Comparison of ENCODE assay signal across 8 mouse cellular contexts in genomic region chr15:100871107-100872011, GRCm38 (mm10). TPM values are rescaled to one million over a fixed set of nuclear protein-coding genes. Genes with fewer than 3 reads are reported as not detected.
DNase-seq lines count a peak whose midpoint lies in the region; ATAC-seq and TF ChIP-seq lines count a peak whose summit lies in the region.

No protein-coding gene starts in this region.

- H3K9ac ChIP-seq in lung, embryonic 16.5 days (ENCODE audit: low read length): peak overlapping the region; percentile 61
- peak overlapping the region; percentile 86 for H3K9ac ChIP-seq in forebrain, postnatal 0 days

- 1% methylated on average over 47 of the region's 53 CpGs for WGBS in lung, embryonic 16.5 days
- 1% methylated on average over 49 of the region's 53 CpGs for WGBS in forebrain, postnatal 0 days

- peak; percentile 3 for DNase-seq in adrenal gland, postnatal 10 days
- DNase-seq in adrenal gland, adult (ENCODE audit: inconsistent age in 2 of 2, low spot score in 1 of 2): no peak
- no peak for DNase-seq in lung, postnatal 14 days
- peak; percentile 54 for DNase-seq in forebrain, postnatal 0 days
- DNase-seq in mesoderm, embryonic 11.5 days (ENCODE audit: low read depth, low spot score): peak; percentile 15
- DNase-seq in adrenal gland, adult 8-10 months: no peak

- TF ChIP-seq CTCF in forebrain, postnatal 0 days (IDR thresholded peaks at IDR 0.05; ENCODE audit: low read depth): no peak

- H3K4me1 ChIP-seq in lung, embryonic 16.5 days (replicated peaks; ENCODE audit: control insufficient read depth, insufficient read depth, low read length): peaks cover 7% of the 10 kb centered on the region
- H3K4me1 ChIP-seq in forebrain, postnatal 0 days (ENCODE audit: insufficient read depth): peaks cover 7% of the 10 kb centered on the region; the same call in 1 of the 2 replicates

- H3K27ac ChIP-seq in lung, embryonic 16.5 days (ENCODE audit: low read length): no peak overlapping the region
- H3K27ac ChIP-seq in forebrain, postnatal 0 days (ENCODE audit: low read depth, low read length): peak overlapping the region; percentile 91

- peak overlapping the region; percentile 93 for H3K4me2 ChIP-seq in lung, embryonic 16.5 days (ENCODE audit: low read depth, low read length)
- peak overlapping the region; percentile 71 for H3K4me2 ChIP-seq in forebrain, postnatal 0 days (ENCODE audit: low read depth)

- peak overlapping the region; percentile 67 for H3K4me3 ChIP-seq in lung, embryonic 16.5 days (ENCODE audit: low read length)
- peak overlapping the region; percentile 93 for H3K4me3 ChIP-seq in forebrain, postnatal 0 days (ENCODE audit: low read depth, low read length)

- ATAC-seq in lung, embryonic 16.5 days (ENCODE audit: low read depth): 0 out of 2 replicates have a peak, but pooled peaks have one; percentile 26
- peak; percentile 61 for ATAC-seq in forebrain, postnatal 0 days
- no peak for ATAC-seq in erythroid progenitor cell, adult 5-6 weeks (replicated peaks; ENCODE audit: low FRiP score, poor library complexity, severe bottlenecking)

- peaks cover 46% of the 10 kb centered on the region for H3K27me3 ChIP-seq in lung, embryonic 16.5 days (ENCODE audit: control insufficient read depth, insufficient read depth, low read depth, low read length)
- no peaks in the 10 kb centered on the region for H3K27me3 ChIP-seq in forebrain, postnatal 0 days (ENCODE audit: insufficient read depth, low read length)

- no peaks in the 10 kb centered on the region for H3K36me3 ChIP-seq in lung, embryonic 16.5 days (ENCODE audit: control insufficient read depth, insufficient read depth, low read length)
- H3K36me3 ChIP-seq in forebrain, postnatal 0 days (ENCODE audit: insufficient read depth): no peaks in the 10 kb centered on the region

- H3K9me3 ChIP-seq in lung, embryonic 16.5 days (ENCODE audit: control insufficient read depth, low read length): no peaks in the 10 kb centered on the region
- no peaks in the 10 kb centered on the region for H3K9me3 ChIP-seq in forebrain, postnatal 0 days (ENCODE audit: low read length)

RNA-seq across cellular contexts. Expression of gene Scn8a, which starts 1.7 kb away (rescaled TPM):
- 1 to 10 TPM; 2.5 to 5.6 TPM for total RNA-seq in adrenal gland, postnatal 10 days (2021)
- polyA plus RNA-seq in lung, embryonic 16.5 days (2015; fragmentation: Nextera tagmentation; extraction: Ambion mirVana): 0.98 and 1.4 TPM in 2 replicates
- 22.1 and 26.9 TPM in 2 replicates for total RNA-seq in forebrain, postnatal 0 days (2014; rRNA removed)
- 11.7 and 15.5 TPM in 2 replicates for polyA plus RNA-seq in forebrain, postnatal 0 days (2015; fragmentation: Nextera tagmentation; extraction: Ambion mirVana)
- total RNA-seq in erythroid progenitor cell, adult 5-6 weeks (2015; ENCODE audit: low replicate concordance): not detected in 2 replicates
- not detected in 2 replicates for total RNA-seq in erythroid progenitor cell, adult 5-6 weeks (2017; ENCODE audit: low replicate concordance)
- 10 to 100 TPM in 2 of 4 experiments, 1 to 10 TPM in 2; 4.1 to 14.9 (median 8.5) TPM for total RNA-seq in adrenal gland, adult 8-10 months (2022)

Comparison
In these comparisons a context has a peak if more than half of its experiments do, and no peak if none do; other contexts are left out.
1. DNase-seq: peak in adrenal gland, postnatal 10 days (single experiment), forebrain, postnatal 0 days (single experiment) and mesoderm, embryonic 11.5 days (single experiment); none in adrenal gland, adult (0 of 2), lung, postnatal 14 days (single experiment) and adrenal gland, adult 8-10 months (single experiment).